Mouse (Mus musculus): ENCODE data around the gene Tanc2. TPM values are rescaled to one million over a fixed set of nuclear protein-coding genes. Genes with fewer than 3 reads are reported as not detected.

The Tanc2 gene
- polyA plus RNA-seq, 1 experiment from 2014 or later: 12.2 TPM

GRCm38 (mm10) chr11:105887281-105887680 is 297.5 kb downstream of the Tanc2 start:
- H3K9me3 ChIP-seq (ENCODE audit: control insufficient read depth, low read depth, low read length): no peaks in the 10 kb centered on the region
- ATAC-seq (ENCODE audit: insufficient number of reproducible peaks, insufficient read depth, low FRiP score, low read depth): no peak
- H3K4me3 ChIP-seq (ENCODE audit: low read depth, low read length): no peak overlapping the region
- WGBS: 53% methylated on average over 1 of the region's 1 CpGs
- H3K27me3 ChIP-seq (ENCODE audit: control insufficient read depth, insufficient read depth, low read length): no peaks in the 10 kb centered on the region
- no peak overlapping the region for H3K9ac ChIP-seq (replicated peaks; ENCODE audit: low read depth, low read length)
- H3K4me1 ChIP-seq (ENCODE audit: control insufficient read depth, insufficient read depth, low read length): no peaks in the 10 kb centered on the region
- no peak overlapping the region for H3K27ac ChIP-seq (ENCODE audit: low read length)
- H3K4me2 ChIP-seq (replicated peaks; ENCODE audit: low read depth, low read length): no peak overlapping the region
- H3K36me3 ChIP-seq (ENCODE audit: control insufficient read depth, insufficient read depth, low read length): no peaks in the 10 kb centered on the region

- no peak overlapping the region for H3K27ac ChIP-seq (ENCODE audit: low read length)
- H3K9ac ChIP-seq (replicated peaks; ENCODE audit: low read depth, low read length): no peak overlapping the region
- H3K4me2 ChIP-seq (replicated peaks; ENCODE audit: low read depth, low read length): no peak overlapping the region
- ATAC-seq (ENCODE audit: insufficient number of reproducible peaks, insufficient read depth, low FRiP score, low read depth): no peak
- H3K4me1 ChIP-seq (ENCODE audit: control insufficient read depth, insufficient read depth, low read length): peaks cover 6% of the 10 kb centered on the region; the same call in 1 of the 2 replicates
- H3K27me3 ChIP-seq (ENCODE audit: control insufficient read depth, insufficient read depth, low read length): no peaks in the 10 kb centered on the region
- no peaks in the 10 kb centered on the region for H3K9me3 ChIP-seq (ENCODE audit: control insufficient read depth, low read depth, low read length)
- H3K36me3 ChIP-seq (ENCODE audit: control insufficient read depth, insufficient read depth, low read length): peaks cover 8% of the 10 kb centered on the region
- 50% methylated on average over 1 of the region's 1 CpGs for WGBS
- no peak overlapping the region for H3K4me3 ChIP-seq (ENCODE audit: low read depth, low read length)
These were observed 309.4 kb downstream of the Tanc2 start for GRCm38 (mm10) chr11:105899151-105899550.

- WGBS: 73% methylated on average over 2 of the region's 2 CpGs
- no peak overlapping the region for H3K4me2 ChIP-seq (replicated peaks; ENCODE audit: low read depth, low read length)
- no peak for ATAC-seq (ENCODE audit: insufficient number of reproducible peaks, insufficient read depth, low FRiP score, low read depth)
- peaks cover 9% of the 10 kb centered on the region; the same call in 1 of the 2 replicates for H3K4me1 ChIP-seq (ENCODE audit: control insufficient read depth, insufficient read depth, low read length)
- H3K27me3 ChIP-seq (ENCODE audit: control insufficient read depth, insufficient read depth, low read length): no peaks in the 10 kb centered on the region
- H3K36me3 ChIP-seq (ENCODE audit: control insufficient read depth, insufficient read depth, low read length): peaks cover 8% of the 10 kb centered on the region
- no peak overlapping the region for H3K9ac ChIP-seq (replicated peaks; ENCODE audit: low read depth, low read length)
- H3K4me3 ChIP-seq (ENCODE audit: low read depth, low read length): no peak overlapping the region
- no peak overlapping the region for H3K27ac ChIP-seq (ENCODE audit: low read length)
- no peaks in the 10 kb centered on the region for H3K9me3 ChIP-seq (ENCODE audit: control insufficient read depth, low read depth, low read length)
These were observed 311.7 kb downstream of the Tanc2 start for GRCm38 (mm10) chr11:105901501-105901900.

GRCm38 (mm10) chr11:105902956-105903355 is 313.2 kb downstream of the Tanc2 start:
- WGBS: 69% methylated on average over 1 of the region's 1 CpGs
- Histone ChIP-seq H3K4me3 (ENCODE audit: low read depth, low read length) (no peak overlapping the region), H3K4me1 (ENCODE audit: control insufficient read depth, insufficient read depth, low read length) (peaks cover 9% of the 10 kb centered on the region; the same call in 1 of the 2 replicates), H3K9me3 (ENCODE audit: control insufficient read depth, low read depth, low read length) (no peaks in the 10 kb centered on the region), H3K27me3 (ENCODE audit: control insufficient read depth, insufficient read depth, low read length) (no peaks in the 10 kb centered on the region), H3K4me2 (replicated peaks; ENCODE audit: low read depth, low read length) (no peak overlapping the region), H3K9ac (replicated peaks; ENCODE audit: low read depth, low read length) (no peak overlapping the region), H3K27ac (ENCODE audit: low read length) (no peak overlapping the region), H3K36me3 (ENCODE audit: control insufficient read depth, insufficient read depth, low read length) (peaks cover 8% of the 10 kb centered on the region)
- no peak for ATAC-seq (ENCODE audit: insufficient number of reproducible peaks, insufficient read depth, low FRiP score, low read depth)

GRCm38 (mm10) chr11:105905529-105906213 is 315.9 kb downstream of the Tanc2 start:
- H3K9me3 ChIP-seq (ENCODE audit: control insufficient read depth, low read depth, low read length): no peaks in the 10 kb centered on the region
- no peak overlapping the region for H3K9ac ChIP-seq (replicated peaks; ENCODE audit: low read depth, low read length)
- peaks cover 9% of the 10 kb centered on the region; the same call in 1 of the 2 replicates for H3K4me1 ChIP-seq (ENCODE audit: control insufficient read depth, insufficient read depth, low read length)
- ATAC-seq (ENCODE audit: insufficient number of reproducible peaks, insufficient read depth, low FRiP score, low read depth): peak; percentile 75; the same call in 1 of the 2 replicates
- no peaks in the 10 kb centered on the region for H3K27me3 ChIP-seq (ENCODE audit: control insufficient read depth, insufficient read depth, low read length)
- H3K27ac ChIP-seq (ENCODE audit: low read length): peak overlapping the region; percentile 73; the same call in 1 of the 2 replicates
- WGBS: 24% methylated on average over 4 of the region's 4 CpGs
- no peak overlapping the region for H3K4me2 ChIP-seq (replicated peaks; ENCODE audit: low read depth, low read length)
- no peak overlapping the region for H3K4me3 ChIP-seq (ENCODE audit: low read depth, low read length)
- no peaks in the 10 kb centered on the region; the same call in 1 of the 2 replicates for H3K36me3 ChIP-seq (ENCODE audit: control insufficient read depth, insufficient read depth, low read length)

- H3K9me3 ChIP-seq (ENCODE audit: control insufficient read depth, low read depth, low read length): no peaks in the 10 kb centered on the region
- no peak for ATAC-seq (ENCODE audit: insufficient number of reproducible peaks, insufficient read depth, low FRiP score, low read depth)
- WGBS: 80% methylated on average over 1 of the region's 1 CpGs
- no peak overlapping the region for H3K27ac ChIP-seq (ENCODE audit: low read length)
- peaks cover 6% of the 10 kb centered on the region; the same call in 1 of the 2 replicates for H3K4me1 ChIP-seq (ENCODE audit: control insufficient read depth, insufficient read depth, low read length)
- no peak overlapping the region for H3K4me2 ChIP-seq (replicated peaks; ENCODE audit: low read depth, low read length)
- no peak overlapping the region for H3K4me3 ChIP-seq (ENCODE audit: low read depth, low read length)
- H3K9ac ChIP-seq (replicated peaks; ENCODE audit: low read depth, low read length): no peak overlapping the region
- H3K27me3 ChIP-seq (ENCODE audit: control insufficient read depth, insufficient read depth, low read length): no peaks in the 10 kb centered on the region
- no peaks in the 10 kb centered on the region; the same call in 1 of the 2 replicates for H3K36me3 ChIP-seq (ENCODE audit: control insufficient read depth, insufficient read depth, low read length)
These were observed 317.6 kb downstream of the Tanc2 start for GRCm38 (mm10) chr11:105907381-105907780.

GRCm38 (mm10) chr11:105908926-105909325 is 319.1 kb downstream of the Tanc2 start:
- ATAC-seq (ENCODE audit: insufficient number of reproducible peaks, insufficient read depth, low FRiP score, low read depth): no peak
- no peaks in the 10 kb centered on the region for H3K27me3 ChIP-seq (ENCODE audit: control insufficient read depth, insufficient read depth, low read length)
- WGBS: 83% methylated on average over 8 of the region's 8 CpGs

GRCm38 (mm10) chr11:105909617-105910016 is 319.8 kb downstream of the Tanc2 start:
- H3K27me3 ChIP-seq (ENCODE audit: control insufficient read depth, insufficient read depth, low read length): no peaks in the 10 kb centered on the region
- no peak overlapping the region for H3K4me3 ChIP-seq (ENCODE audit: low read depth, low read length)
- no peak for ATAC-seq (ENCODE audit: insufficient number of reproducible peaks, insufficient read depth, low FRiP score, low read depth)
- H3K9me3 ChIP-seq (ENCODE audit: control insufficient read depth, low read depth, low read length): no peaks in the 10 kb centered on the region
- no peak overlapping the region for H3K4me2 ChIP-seq (replicated peaks; ENCODE audit: low read depth, low read length)
- no peak overlapping the region for H3K27ac ChIP-seq (ENCODE audit: low read length)
- whole genome bisulfite sequencing: 68% methylated on average over 2 of the region's 2 CpGs
- 0 out of 2 replicates have a peak, but pooled peaks cover 3% of the 10 kb centered on the region for H3K4me1 ChIP-seq (ENCODE audit: control insufficient read depth, insufficient read depth, low read length)
- no peak overlapping the region for H3K9ac ChIP-seq (replicated peaks; ENCODE audit: low read depth, low read length)
- peaks cover 4% of the 10 kb centered on the region; the same call in 1 of the 2 replicates for H3K36me3 ChIP-seq (ENCODE audit: control insufficient read depth, insufficient read depth, low read length)

More at GRCm38 (mm10) chr11:105908926-105909325, 319.1 kb downstream of the Tanc2 start:
- no peak overlapping the region for H3K27ac ChIP-seq (ENCODE audit: low read length)
- no peak overlapping the region for H3K9ac ChIP-seq (replicated peaks; ENCODE audit: low read depth, low read length)
- H3K4me2 ChIP-seq (replicated peaks; ENCODE audit: low read depth, low read length): no peak overlapping the region
- H3K9me3 ChIP-seq (ENCODE audit: control insufficient read depth, low read depth, low read length): no peaks in the 10 kb centered on the region
- H3K36me3 ChIP-seq (ENCODE audit: control insufficient read depth, insufficient read depth, low read length): 0 out of 2 replicates have a peak, but pooled peaks cover 4% of the 10 kb centered on the region
- H3K4me3 ChIP-seq (ENCODE audit: low read depth, low read length): no peak overlapping the region
- 0 out of 2 replicates have a peak, but pooled peaks cover 3% of the 10 kb centered on the region for H3K4me1 ChIP-seq (ENCODE audit: control insufficient read depth, insufficient read depth, low read length)

All from stomach, embryonic 14.5 days (tissue).